Mouse (Mus musculus) embryonic facial prominence, embryonic 11.5 days (tissue): Measurements from ENCODE around the gene Tle6. TPM values are rescaled to one million over a fixed set of nuclear protein-coding genes. Genes with fewer than 3 reads are reported as not detected.
A peak's percentile ranks its signal among the peaks of the same experiment; 100 is the strongest.

ENCODE experiments used
- ATAC-seq: fragments of 200-750 bp; cut with Nextera tagmentation; replicated peaks from 2 replicates; pipeline ENCODE4 v1.8.0; 2017; ENCODE audit warnings: low read depth; ENCODE audit not compliant: insufficient number of reproducible peaks, low FRiP score, low TSS enrichment
- DNase-seq: peaks from one replicate; pipeline ENCODE4 v3.0.0-alpha.2; 2015; ENCODE audit warnings: low spot score
- H3K27ac ChIP-seq: fragments of 300-500 bp; sonication (generic); replicated peaks from 2 replicates; pipeline ENCODE4 v1.5.1; 2014; ENCODE audit warnings: mild to moderate bottlenecking, low read depth, low read length, control low read depth
- H3K27me3 ChIP-seq: fragments of 300-500 bp; sonication (generic); 2 replicates; pipeline ENCODE4 v1.6.1; 2014; ENCODE audit warnings: mild to moderate bottlenecking, low read length, moderate library complexity, mixed read lengths; ENCODE audit not compliant: control insufficient read depth, insufficient read depth
- H3K36me3 ChIP-seq: fragments of 300-500 bp; sonication (generic); replicated peaks from 2 replicates; pipeline ENCODE4 v1.6.1; 2014; ENCODE audit warnings: low read depth, mild to moderate bottlenecking, low read length, moderate library complexity, mixed read lengths; ENCODE audit not compliant: control insufficient read depth, insufficient read depth
- H3K4me1 ChIP-seq: fragments of 300-500 bp; sonication (generic); 2 replicates; pipeline ENCODE4 v1.6.1; 2014; ENCODE audit warnings: low read length, mixed read lengths; ENCODE audit not compliant: control insufficient read depth, insufficient read depth
- H3K4me2 ChIP-seq: fragments of 300-500 bp; sonication (generic); 2 replicates; pipeline ENCODE4 v1.6.1; 2014; ENCODE audit warnings: low read depth, mild to moderate bottlenecking, control low read depth, low read length, moderate library complexity
- H3K4me3 ChIP-seq: fragments of 300-500 bp; sonication (generic); 2 replicates; pipeline ENCODE4 v1.5.1; 2014; ENCODE audit warnings: low read depth, low read length, control low read depth
- H3K9ac ChIP-seq: fragments of 300-500 bp; sonication (generic); replicated peaks from 2 replicates; pipeline ENCODE4 v1.6.1; 2014; ENCODE audit warnings: mild to moderate bottlenecking, control low read depth, low read length
- H3K9me3 ChIP-seq: fragments of 300-500 bp; sonication (generic); replicated peaks from 2 replicates; pipeline ENCODE4 v1.6.1; 2016; ENCODE audit warnings: mild to moderate bottlenecking, low read length, inconsistent platforms, mixed read lengths; ENCODE audit not compliant: control insufficient read depth
- WGBS: fragments of 180-500 bp; shearing (Covaris S2); extraction: QIAGEN DNeasy Blood & Tissue Kit; methylation state at CpG from one replicate; pipeline ENCODE4 v1.1.7; 2014; 5-methylcytosine and 5-hydroxymethylcytosine counted together
- polyA plus RNA-seq: library from polyadenylated mRNA; unstranded; fragments of >200 nt; fragmentation: Nextera tagmentation; extraction: Ambion mirVana; gene quantifications from 2 replicates; pipeline ENCODE4 v1.2.1, GENCODE M21; 2014

Tle6 gene
- polyA plus RNA-seq, 1 experiment from 2014 or later = 7.1 TPM

- DNase-seq = no peak
- H3K9ac ChIP-seq = no peak overlapping the region
- H3K4me1 ChIP-seq = peaks cover 2% of the 10 kb centered on the region; the same call in 1 of the 2 replicates
- WGBS = 76% methylated on average over 6 of the region's 6 CpGs
- ATAC-seq = no peak
- no peaks in the 10 kb centered on the region for H3K36me3 ChIP-seq
- H3K4me2 ChIP-seq = no peak overlapping the region
- H3K27ac ChIP-seq = no peak overlapping the region
- H3K4me3 ChIP-seq = no peak overlapping the region
- H3K9me3 ChIP-seq = no peaks in the 10 kb centered on the region
- no peaks in the 10 kb centered on the region for H3K27me3 ChIP-seq
These were observed 46.8 kb downstream of the Tle6 start for GRCm38 (mm10) chr10:81553807-81554755.

- Histone ChIP-seq H3K27me3 (no peaks in the 10 kb centered on the region), H3K36me3 (no peaks in the 10 kb centered on the region), H3K4me1 (peaks cover 2% of the 10 kb centered on the region; the same call in 1 of the 2 replicates), H3K4me3 (no peak overlapping the region), H3K4me2 (no peak overlapping the region), H3K27ac (no peak overlapping the region), H3K9me3 (no peaks in the 10 kb centered on the region), H3K9ac (no peak overlapping the region)
- ATAC-seq (no peak), DNase-seq (no peak)
- WGBS = 79% methylated on average over 5 of the region's 5 CpGs
These were observed 47.6 kb downstream of the Tle6 start for GRCm38 (mm10) chr10:81553232-81553631.

- Histone ChIP-seq H3K27ac (no peak overlapping the region), H3K4me3 (no peak overlapping the region), H3K9ac (no peak overlapping the region), H3K27me3 (no peaks in the 10 kb centered on the region), H3K4me1 (peaks cover 2% of the 10 kb centered on the region; the same call in 1 of the 2 replicates), H3K4me2 (no peak overlapping the region), H3K9me3 (no peaks in the 10 kb centered on the region), H3K36me3 (no peaks in the 10 kb centered on the region)
- peak; percentile 86 for DNase-seq
- ATAC-seq = peak; percentile 73
- WGBS = 7% methylated on average over 12 of the region's 12 CpGs
These were observed 49.2 kb downstream of the Tle6 start for GRCm38 (mm10) chr10:81551597-81552102.

- H3K4me3 ChIP-seq = no peak overlapping the region
- WGBS = 12% methylated on average over 7 of the region's 7 CpGs
- DNase-seq = peak; percentile 76
These were observed 50.6 kb downstream of the Tle6 start for GRCm38 (mm10) chr10:81550257-81550656.

GRCm38 (mm10) chr10:81548944-81549343, 51.9 kb downstream of the Tle6 start:
- H3K4me2 ChIP-seq = no peak overlapping the region
- H3K4me1 ChIP-seq = peaks cover 2% of the 10 kb centered on the region
- no peaks in the 10 kb centered on the region for H3K9me3 ChIP-seq
- DNase-seq (no peak), ATAC-seq (no peak)
- no peaks in the 10 kb centered on the region for H3K36me3 ChIP-seq
- H3K27me3 ChIP-seq = no peaks in the 10 kb centered on the region
- no peak overlapping the region for H3K9ac ChIP-seq
- no peak overlapping the region for H3K27ac ChIP-seq
- H3K4me3 ChIP-seq = no peak overlapping the region
- 52% methylated on average over 5 of the region's 5 CpGs for WGBS

More at GRCm38 (mm10) chr10:81550257-81550656, 50.6 kb downstream of the Tle6 start:
- Histone ChIP-seq H3K9me3 (no peaks in the 10 kb centered on the region), H3K9ac (no peak overlapping the region), H3K4me1 (peaks cover 2% of the 10 kb centered on the region), H3K4me2 (no peak overlapping the region), H3K27me3 (no peaks in the 10 kb centered on the region), H3K36me3 (no peaks in the 10 kb centered on the region), H3K27ac (no peak overlapping the region)
- no peak for ATAC-seq

- H3K27ac ChIP-seq = no peak overlapping the region
- WGBS = 86% methylated on average over 13 of the region's 13 CpGs
- no peaks in the 10 kb centered on the region for H3K27me3 ChIP-seq
- DNase-seq = no peak
- no peak overlapping the region for H3K4me2 ChIP-seq
- H3K9me3 ChIP-seq = no peaks in the 10 kb centered on the region
- no peak overlapping the region for H3K4me3 ChIP-seq
- no peak for ATAC-seq
- peaks cover 8% of the 10 kb centered on the region for H3K4me1 ChIP-seq
- no peaks in the 10 kb centered on the region for H3K36me3 ChIP-seq
- peak overlapping the region; percentile 10; the same call in 1 of the 2 replicates for H3K9ac ChIP-seq
These were observed 53.9 kb downstream of the Tle6 start for GRCm38 (mm10) chr10:81546788-81547571.

- no peak overlapping the region for H3K4me3 ChIP-seq
- no peak overlapping the region for H3K27ac ChIP-seq
- DNase-seq (no peak), ATAC-seq (no peak)
- H3K9me3 ChIP-seq = no peaks in the 10 kb centered on the region
- no peaks in the 10 kb centered on the region for H3K27me3 ChIP-seq
- peaks cover 5% of the 10 kb centered on the region for H3K4me1 ChIP-seq
- H3K36me3 ChIP-seq = no peaks in the 10 kb centered on the region; the same call in 1 of the 2 replicates
- peak overlapping the region; percentile 10 for H3K9ac ChIP-seq
- no peak overlapping the region for H3K4me2 ChIP-seq
- 74% methylated on average over 5 of the region's 5 CpGs for WGBS
These were observed 54.5 kb downstream of the Tle6 start for GRCm38 (mm10) chr10:81546332-81546731.
